Mouse (Mus musculus) forebrain, embryonic 12.5 days (tissue): Measurements from ENCODE around the gene Pdlim7. TPM values are rescaled to one million over a fixed set of nuclear protein-coding genes. Genes with fewer than 3 reads are reported as not detected.
A peak's percentile ranks its signal among the peaks of the same experiment; 100 is the strongest.

Experiments
- ATAC-seq: fragments of 200-750 bp; cut with Nextera tagmentation; 2 replicates; pipeline ENCODE4 v1.8.0; 2017; ENCODE audit warnings: moderate TSS enrichment; ENCODE audit not compliant: low FRiP score
- H3K27ac ChIP-seq: fragments of 300-500 bp; sonication (generic); 2 replicates; pipeline ENCODE4 v1.5.1; 2016; ENCODE audit warnings: mild to moderate bottlenecking
- H3K27me3 ChIP-seq: fragments of 300-500 bp; sonication (generic); 2 replicates; pipeline ENCODE4 v1.6.1; 2016; ENCODE audit warnings: mild to moderate bottlenecking
- H3K36me3 ChIP-seq: fragments of 300-500 bp; sonication (generic); replicated peaks from 2 replicates; pipeline ENCODE4 v1.6.1; 2016; ENCODE audit warnings: mild to moderate bottlenecking
- H3K4me1 ChIP-seq: fragments of 300-500 bp; sonication (generic); 2 replicates; pipeline ENCODE4 v1.6.1; 2016
- H3K4me2 ChIP-seq: fragments of 300-500 bp; sonication (generic); 2 replicates; pipeline ENCODE4 v1.6.1; 2016; ENCODE audit warnings: mild to moderate bottlenecking, moderate library complexity
- H3K4me3 ChIP-seq: fragments of 300-500 bp; sonication (generic); replicated peaks from 2 replicates; pipeline ENCODE4 v1.5.1; 2016; ENCODE audit warnings: mild to moderate bottlenecking
- H3K9ac ChIP-seq: fragments of 300-500 bp; sonication (generic); 2 replicates; pipeline ENCODE4 v1.6.1; 2016; ENCODE audit warnings: mild to moderate bottlenecking
- H3K9me3 ChIP-seq: fragments of 300-500 bp; sonication (generic); 2 replicates; pipeline ENCODE4 v1.6.1; 2016
- WGBS: fragments of 180-500 bp; shearing (Covaris S2); methylation state at CpG from one replicate; pipeline ENCODE4 v1.1.7; 2016; 5-methylcytosine and 5-hydroxymethylcytosine counted together
- microRNA-seq: library from miRNA; unstranded; fragments of <30 nt; microRNA quantifications from one replicate; pipeline ENCODE4, GENCODE M21; 2017
- polyA plus RNA-seq: library from polyadenylated mRNA; unstranded; fragments of >200 nt; fragmentation: Nextera tagmentation; extraction: Ambion mirVana; gene quantifications from 2 replicates; pipeline ENCODE4 v1.2.1, GENCODE M21; 2016

Gene Pdlim7
- polyA plus RNA-seq, 1 experiment from 2014 or later = 147 TPM

DNA sequence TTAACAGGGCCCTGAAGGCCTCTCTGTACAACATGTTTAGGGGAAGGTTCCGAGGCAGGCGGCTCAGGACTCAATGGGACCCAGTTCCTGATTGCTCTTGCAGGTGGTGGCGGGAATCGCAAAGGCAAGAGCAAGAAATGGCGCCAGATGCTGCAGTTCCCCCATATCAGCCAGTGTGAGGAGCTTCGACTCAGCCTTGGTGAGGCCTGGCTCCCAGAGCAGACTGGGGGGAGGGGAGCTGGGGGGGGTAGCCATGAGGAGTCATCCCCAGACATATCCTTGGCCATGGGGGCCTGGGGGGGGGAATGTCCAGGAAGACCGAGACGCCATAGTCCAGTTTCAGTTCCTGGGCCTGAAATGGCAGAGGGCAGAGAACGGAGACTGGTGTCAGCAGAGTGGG is 64.3 kb downstream of the Pdlim7 start:
- Histone ChIP-seq H3K4me1 (peaks cover 22% of the 10 kb centered on the region), H3K4me2 (no peak overlapping the region), H3K36me3 (peaks cover 53% of the 10 kb centered on the region), H3K27ac (no peak overlapping the region), H3K9ac (no peak overlapping the region), H3K27me3 (no peaks in the 10 kb centered on the region), H3K4me3 (no peak overlapping the region), H3K9me3 (no peaks in the 10 kb centered on the region)
- WGBS = 94% methylated on average over 9 of the region's 9 CpGs
- ATAC-seq = no peak

DNA sequence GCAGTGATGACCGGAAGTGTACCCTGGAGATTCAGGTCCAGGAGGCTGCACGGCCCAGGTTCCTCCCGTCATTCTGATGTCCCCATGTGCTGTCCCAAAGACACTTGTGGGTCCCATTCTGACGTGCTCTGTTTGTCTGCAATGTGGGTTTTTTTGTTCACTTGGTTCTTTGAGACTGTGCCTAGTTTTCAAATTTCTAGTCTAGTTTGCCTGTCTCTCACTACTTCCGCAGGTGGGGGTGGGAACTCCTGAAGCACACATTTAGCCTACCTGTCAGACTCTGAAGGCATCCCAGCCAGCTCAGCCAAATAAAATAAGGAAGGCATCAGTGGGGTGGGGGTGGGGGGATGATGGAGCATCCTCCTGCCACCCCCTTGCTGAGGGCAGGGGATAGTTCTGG is 65.3 kb downstream of the Pdlim7 start:
- Histone ChIP-seq H3K36me3 (peaks cover 43% of the 10 kb centered on the region), H3K9me3 (no peaks in the 10 kb centered on the region), H3K27me3 (no peaks in the 10 kb centered on the region), H3K4me2 (no peak overlapping the region), H3K4me1 (peaks cover 28% of the 10 kb centered on the region), H3K4me3 (no peak overlapping the region), H3K27ac (no peak overlapping the region), H3K9ac (no peak overlapping the region)
- 93% methylated on average over 5 of the region's 5 CpGs for WGBS
- no peak for ATAC-seq

DNA sequence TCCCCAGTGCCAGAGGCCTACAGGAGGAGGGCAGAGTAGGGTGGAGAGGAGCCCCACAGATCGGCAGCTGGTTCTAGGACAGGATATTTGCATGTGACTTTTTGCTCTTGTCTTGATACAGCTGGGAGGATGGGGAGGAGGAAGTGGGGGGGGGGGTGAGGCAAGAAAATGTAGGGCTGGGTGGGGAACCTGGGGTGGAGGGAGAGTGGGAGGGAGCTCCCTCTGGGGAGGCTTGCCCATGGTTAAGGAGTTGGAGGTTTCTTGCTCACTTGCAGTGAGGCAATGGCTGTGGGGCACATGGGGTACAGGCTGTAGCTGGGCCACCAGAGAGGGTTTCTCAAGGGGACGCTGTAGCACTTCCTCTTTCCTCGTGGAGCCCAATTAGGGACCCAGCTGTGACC is 65.9 kb downstream of the Pdlim7 start:
- no peaks in the 10 kb centered on the region for H3K27me3 ChIP-seq
- H3K9me3 ChIP-seq = no peaks in the 10 kb centered on the region
- H3K4me1 ChIP-seq = peaks cover 28% of the 10 kb centered on the region
- H3K27ac ChIP-seq = no peak overlapping the region
- no peak for ATAC-seq
- no peak overlapping the region for H3K4me3 ChIP-seq
- no peak overlapping the region for H3K9ac ChIP-seq
- WGBS = 58% methylated on average over 3 of the region's 3 CpGs
- no peak overlapping the region; the same call in 1 of the 2 replicates for H3K4me2 ChIP-seq
- peaks cover 38% of the 10 kb centered on the region for H3K36me3 ChIP-seq

DNA sequence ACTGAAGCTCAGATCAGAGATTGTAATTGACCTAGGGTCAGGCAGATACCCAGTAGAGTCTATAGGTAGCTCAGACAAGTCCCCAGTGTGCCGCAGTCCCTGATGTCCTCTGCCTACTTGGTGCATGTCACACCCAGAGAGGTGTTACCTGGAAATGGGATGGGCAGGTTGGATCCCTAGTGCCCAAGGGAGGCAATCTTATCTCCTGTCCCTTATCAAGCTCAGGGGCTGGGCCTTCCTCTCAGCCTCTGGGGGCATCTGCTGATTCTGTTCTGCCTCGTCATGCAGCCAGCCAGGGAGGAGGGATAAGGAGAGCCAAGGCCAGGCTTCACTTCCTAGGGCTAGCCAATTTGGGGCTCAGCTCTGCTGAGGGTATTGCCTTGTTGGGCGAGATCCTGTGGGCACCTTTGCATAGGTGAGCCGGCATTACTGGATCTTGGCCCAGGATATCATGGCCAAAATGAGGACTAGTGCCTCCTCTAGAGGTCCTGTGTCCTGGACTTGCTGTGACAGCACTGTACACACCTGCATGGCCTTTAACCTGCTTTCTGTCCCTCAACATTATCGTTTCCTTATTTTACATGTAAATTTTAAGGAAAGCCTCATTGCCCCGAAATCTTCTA is 66.9 kb downstream of the Pdlim7 start:
- 83% methylated on average over 6 of the region's 6 CpGs for WGBS
- H3K27ac ChIP-seq = no peak overlapping the region

More for the DNA sequence above, 66.9 kb downstream of the Pdlim7 start:
- Histone ChIP-seq H3K4me3 (peak overlapping the region; percentile 80), H3K9me3 (no peaks in the 10 kb centered on the region), H3K27me3 (no peaks in the 10 kb centered on the region), H3K4me2 (peak overlapping the region; percentile 66), H3K4me1 (peaks cover 28% of the 10 kb centered on the region), H3K36me3 (peaks cover 28% of the 10 kb centered on the region), H3K9ac (peak overlapping the region; percentile 96)
- no peak for ATAC-seq

Small RNAs within 50 kb of the gene (microRNA-seq; reads per million reads assigned to microRNA genes)
- gene Mir6943 = 0.73 reads per million
- 155 reads per million, percentile 54 among the genes with 10 or more reads in this experiment for gene Mir6944
- gene Mir6945 = 2.2 reads per million

Other genes with a start within 250 kb of the Pdlim7 start
- gene Prelid1, start 193.2 kb downstream of the Pdlim7 start, polyA plus RNA-seq = 316 and 328 TPM in 2 replicates
- 96.9 and 97.7 TPM in 2 replicates for gene Rab24, start 191.7 kb downstream of the Pdlim7 start, polyA plus RNA-seq
- 35.5 and 39.1 TPM in 2 replicates for gene Mxd3, start 183.9 kb downstream of the Pdlim7 start, polyA plus RNA-seq
- 82.7 TPM in 2 replicates for gene Lman2, start 150.9 kb downstream of the Pdlim7 start, polyA plus RNA-seq
- 0.64 TPM in 1 of 2 replicates, not detected in the other for gene Rgs14, start 143.9 kb downstream of the Pdlim7 start, polyA plus RNA-seq
- not detected in 2 replicates for gene Slc34a1, start 115.5 kb downstream of the Pdlim7 start, polyA plus RNA-seq
- not detected in 2 replicates for gene Pfn3, start 98.4 kb downstream of the Pdlim7 start, polyA plus RNA-seq
- gene F12, start 86.9 kb downstream of the Pdlim7 start, polyA plus RNA-seq = not detected in 2 replicates
- 54.2 and 58.1 TPM in 2 replicates for gene Grk6, start 68.6 kb downstream of the Pdlim7 start, polyA plus RNA-seq
- 1.7 and 2.7 TPM in 2 replicates for gene Prr7, start 49.4 kb downstream of the Pdlim7 start, polyA plus RNA-seq
- 591 and 654 TPM in 2 replicates for gene Dbn1, start 25.6 kb downstream of the Pdlim7 start, polyA plus RNA-seq
- gene Dok3, start 15.6 kb upstream of the Pdlim7 start, polyA plus RNA-seq = 3.3 and 3.7 TPM in 2 replicates
- gene Ddx41, start 23.0 kb upstream of the Pdlim7 start, polyA plus RNA-seq = 69.9 and 73.3 TPM in 2 replicates
- gene Fam193b, start 57.4 kb upstream of the Pdlim7 start, polyA plus RNA-seq = 61.6 and 64.7 TPM in 2 replicates
- gene Tmed9, start 60.1 kb upstream of the Pdlim7 start, polyA plus RNA-seq = 115 and 118 TPM in 2 replicates
- gene B4galt7, start 86.2 kb upstream of the Pdlim7 start, polyA plus RNA-seq = 31.4 and 31.7 TPM in 2 replicates
- 68.1 and 73.2 TPM in 2 replicates for gene Caml, start 109.3 kb upstream of the Pdlim7 start, polyA plus RNA-seq
- 47.4 and 52.4 TPM in 2 replicates for gene Ddx46, start 121.4 kb upstream of the Pdlim7 start, polyA plus RNA-seq
- gene B230219D22Rik, start 179.4 kb upstream of the Pdlim7 start, polyA plus RNA-seq = 68.7 and 71.2 TPM in 2 replicates
- 86.3 and 93.3 TPM in 2 replicates for gene Txndc15, start 201.0 kb upstream of the Pdlim7 start, polyA plus RNA-seq
- 23.1 and 25.6 TPM in 2 replicates for gene Pcbd2, start 213.7 kb upstream of the Pdlim7 start, polyA plus RNA-seq